Mouse (Mus musculus) liver, embryonic 14.5 days (tissue): ENCODE data around the gene Creb1. TPM values are rescaled to one million over a fixed set of nuclear protein-coding genes. Genes with fewer than 3 reads are reported as not detected.
"Not testable (repeated sequence)": the region's sequence is repeated elsewhere in the genome, so short reads cannot be mapped to it uniquely, and the experiment has no call there.

Source experiments
- ATAC-seq: fragments of 200-750 bp; cut with Nextera tagmentation; 2 replicates; pipeline ENCODE4 v1.8.0; 2017; ENCODE audit warnings: moderate number of reproducible peaks, mild to moderate bottlenecking, moderate library complexity; ENCODE audit not compliant: insufficient read depth
- DNase-seq, 3 experiments: peaks; one replicate each; pipeline ENCODE4 v3.0.0-alpha.2; 2012 to 2013; ENCODE audit warnings: low read depth in 3 of 3, low spot score in 3 of 3
- H3K27ac ChIP-seq: fragments of 300-500 bp; sonication (generic); 2 replicates; pipeline ENCODE4 v1.5.1; 2014; ENCODE audit warnings: moderate library complexity, mild to moderate bottlenecking, control low read depth, inconsistent platforms
- H3K27me3 ChIP-seq: fragments of 300-500 bp; sonication (generic); 2 replicates; pipeline ENCODE4 v1.6.1; 2014; ENCODE audit warnings: mild to moderate bottlenecking, low read length, moderate library complexity; ENCODE audit not compliant: control insufficient read depth, insufficient read depth
- H3K36me3 ChIP-seq: fragments of 300-500 bp; sonication (generic); replicated peaks from 2 replicates; pipeline ENCODE4 v1.6.1; 2014; ENCODE audit warnings: low read depth; ENCODE audit not compliant: control insufficient read depth, insufficient read depth
- H3K4me1 ChIP-seq, 2 experiments: fragments of 200-500 bp in 1 of 2; fragments of 300-500 bp in 1 of 2; sonication (generic) in 1 of 2; replicated peaks; 2 replicates each; pipeline ENCODE4 v1.6.1; 2012 to 2014; ENCODE audit warnings: antibody characterized with exemption in 1 of 2, inconsistent platforms in 1 of 2, low read length in 1 of 2; ENCODE audit not compliant: control insufficient read depth in 2 of 2, insufficient read depth in 2 of 2
- H3K4me2 ChIP-seq: fragments of 300-500 bp; sonication (generic); 2 replicates; pipeline ENCODE4 v1.6.1; 2014; ENCODE audit warnings: low read depth, mild to moderate bottlenecking, control low read depth, moderate library complexity
- H3K4me3 ChIP-seq, 2 experiments: fragments of 200-500 bp in 1 of 2; fragments of 300-500 bp in 1 of 2; sonication (generic) in 1 of 2; 2 replicates each; pipeline ENCODE4 v1.5.1; 2012 to 2014; ENCODE audit warnings: low read depth in 2 of 2, low read length in 2 of 2, mild to moderate bottlenecking in 2 of 2, control low read depth in 1 of 2, inconsistent platforms in 1 of 2, moderate library complexity in 1 of 2; ENCODE audit not compliant: insufficient read depth in 1 of 2
- H3K9ac ChIP-seq: fragments of 300-500 bp; sonication (generic); replicated peaks from 2 replicates; pipeline ENCODE4 v1.6.1; 2014; ENCODE audit warnings: mild to moderate bottlenecking, control low read depth, moderate library complexity
- H3K9me3 ChIP-seq: fragments of 300-500 bp; sonication (generic); 2 replicates; pipeline ENCODE4 v1.6.1; 2016; ENCODE audit warnings: low read length, mixed read lengths; ENCODE audit not compliant: control insufficient read depth
- CTCF ChIP-seq: IDR thresholded peaks from 2 replicates; pipeline ENCODE4 v1.5.1; 2016; ENCODE audit warnings: antibody characterized with exemption, low read depth, control low read depth
- EP300 ChIP-seq: IDR thresholded peaks from 2 replicates; pipeline ENCODE4 v1.6.1; 2016; ENCODE audit warnings: antibody characterized with exemption, low read depth
- WGBS: fragments of 180-500 bp; shearing (Covaris S2); extraction: QIAGEN DNeasy Blood & Tissue Kit; methylation state at CpG from one replicate; pipeline ENCODE4 v1.1.7; 2014; ENCODE audit not compliant: insufficient replicate concordance; 5-methylcytosine and 5-hydroxymethylcytosine counted together
- polyA plus RNA-seq, 2 experiments: library from polyadenylated mRNA; depleted of rRNA in 1 of 2; stranded (reverse) in 1 of 2; unstranded in 1 of 2; fragments of >200 nt; fragmentation: Nextera tagmentation in 1 of 2; extraction: Ambion mirVana in 1 of 2; gene quantifications; 2 replicates each; pipeline versions ENCODE4 v1.2.1 to v1.2.3; 2012 to 2014

Gene Creb1
- polyA plus RNA-seq, 2 experiments = 4.9 to 12.6 TPM

DNA sequence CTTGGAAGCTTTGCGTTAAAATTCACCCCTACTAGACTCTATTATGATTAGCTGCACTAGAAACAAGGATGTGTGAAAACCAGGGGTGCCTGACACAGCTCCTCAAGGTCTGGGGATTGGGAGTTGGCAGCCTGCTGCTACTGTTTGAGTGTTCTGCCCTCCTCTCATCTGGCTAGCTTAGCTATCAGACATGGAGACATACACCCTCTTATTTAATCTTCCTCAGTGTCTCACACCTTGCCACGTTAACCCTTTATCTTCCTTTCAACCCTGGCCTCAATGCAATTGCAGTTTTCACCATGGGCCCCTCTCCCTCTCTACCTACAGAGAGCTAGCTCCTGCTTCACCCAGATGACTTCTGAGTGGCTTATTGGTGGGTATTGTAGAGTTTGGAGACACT is 103.2 kb downstream of the Creb1 start:
- Histone ChIP-seq H3K4me3 (no peak overlapping the region), H3K27ac (no peak overlapping the region), H3K9ac (no peak overlapping the region), H3K9me3 (no peaks in the 10 kb centered on the region), H3K4me2 (no peak overlapping the region), H3K36me3 (no peaks in the 10 kb centered on the region), H3K4me1 (peaks cover 17 to 22% of the 10 kb centered on the region in 2 experiments), H3K27me3 (no peaks in the 10 kb centered on the region)
- TF ChIP-seq CTCF (no peak), EP300 (peak; percentile 18; the same call in 1 of the 2 replicates)
- 16% methylated on average over 2 of the region's 2 CpGs for WGBS
- ATAC-seq (0 out of 2 replicates have a peak, but pooled peaks have one; percentile 14), DNase-seq (no peak)

- peak; percentile 95 for ATAC-seq
- Histone ChIP-seq H3K9ac (no peak overlapping the region), H3K27ac (peak overlapping the region; percentile 74), H3K4me2 (peak overlapping the region; percentile 61), H3K4me1 (peaks cover 17 to 22% of the 10 kb centered on the region in 2 experiments), H3K36me3 (no peaks in the 10 kb centered on the region), H3K27me3 (no peaks in the 10 kb centered on the region), H3K4me3 (peak overlapping the region in 1 of 2 experiments; percentile 26; a peak in 3 of 4 replicates), H3K9me3 (no peaks in the 10 kb centered on the region)
- peak; percentile 64 to 72 (median 70) for DNase-seq
- TF ChIP-seq EP300 = peak; percentile 91
- no peak for TF ChIP-seq CTCF
- 13% methylated on average over 6 of the region's 6 CpGs for WGBS
These were observed 106.8 kb downstream of the Creb1 start for GRCm38 (mm10) chr1:64639279-64639678.

GRCm38 (mm10) chr1:64641069-64641468 is 108.6 kb downstream of the Creb1 start:
- TF ChIP-seq EP300 (no peak), CTCF (no peak)
- ATAC-seq = no peak
- no peaks in the 10 kb centered on the region for H3K36me3 ChIP-seq
- no peak overlapping the region for H3K4me3 ChIP-seq
- 78% methylated on average over 6 of the region's 6 CpGs for WGBS
- H3K9me3 ChIP-seq = no peaks in the 10 kb centered on the region
- no peak overlapping the region for H3K4me2 ChIP-seq
- no peak overlapping the region for H3K9ac ChIP-seq
- H3K27me3 ChIP-seq = no peaks in the 10 kb centered on the region
- peaks cover 11 to 17% of the 10 kb centered on the region in 2 experiments for H3K4me1 ChIP-seq
- no peak for DNase-seq
- no peak overlapping the region for H3K27ac ChIP-seq

DNA sequence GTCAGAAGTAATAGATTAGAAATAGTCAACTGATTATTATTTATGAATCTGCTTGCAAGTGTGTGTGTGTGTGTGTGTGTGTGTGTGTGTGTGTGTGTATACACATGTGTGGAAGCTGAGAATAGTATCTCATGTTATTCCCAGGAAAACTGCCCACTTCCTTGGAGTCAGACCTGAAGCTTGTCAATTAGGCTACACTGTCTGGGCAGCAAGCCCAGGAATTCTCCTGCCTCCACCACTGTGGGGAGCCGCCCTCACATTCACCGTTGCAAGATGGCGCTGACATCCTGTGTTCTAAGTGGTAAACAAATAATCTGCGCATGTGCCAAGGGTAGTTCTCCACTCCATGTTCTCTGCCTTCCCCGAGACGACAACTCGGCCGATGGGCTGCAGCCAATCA is 110.1 kb downstream of the Creb1 start:
- not testable (repeated sequence) for DNase-seq, H3K27ac ChIP-seq, H3K4me3 ChIP-seq, H3K36me3 ChIP-seq, H3K9me3 ChIP-seq, H3K4me2 ChIP-seq, ATAC-seq, H3K9ac ChIP-seq, H3K27me3 ChIP-seq
- WGBS = 81% methylated on average over 8 of the region's 8 CpGs
- H3K4me1 ChIP-seq = peaks cover 11 to 17% of the 10 kb centered on the region in 2 experiments

DNA sequence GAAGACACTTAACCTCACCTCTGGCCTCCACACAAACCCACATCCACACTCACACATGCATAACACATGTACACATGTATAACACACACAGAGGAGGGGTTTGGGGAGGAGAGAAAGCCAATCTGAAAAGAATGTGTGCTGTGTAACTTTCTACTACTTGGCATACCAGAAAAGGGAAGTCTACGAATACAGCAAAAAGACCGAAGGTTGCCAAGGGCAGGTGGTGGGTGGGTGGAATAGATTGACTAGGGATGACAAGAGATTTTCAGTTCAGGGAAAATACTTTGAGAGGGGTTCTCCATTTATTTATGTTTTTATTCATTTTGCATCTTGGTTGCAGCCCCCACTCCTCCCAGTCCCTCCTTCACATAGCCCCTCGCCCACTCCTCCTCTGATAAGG is 112.1 kb downstream of the Creb1 start:
- no peak overlapping the region for H3K4me3 ChIP-seq
- WGBS = 65% methylated on average over 3 of the region's 3 CpGs

More for the DNA sequence above, 112.1 kb downstream of the Creb1 start:
- DNase-seq (no peak), ATAC-seq (no peak)
- Histone ChIP-seq H3K9ac (no peak overlapping the region), H3K4me2 (no peak overlapping the region), H3K9me3 (no peaks in the 10 kb centered on the region), H3K27me3 (no peaks in the 10 kb centered on the region), H3K4me1 (peaks cover 0 to 4% of the 10 kb centered on the region in 2 experiments; a peak in 2 of 4 replicates), H3K27ac (no peak overlapping the region), H3K36me3 (no peaks in the 10 kb centered on the region)
- TF ChIP-seq EP300 = no peak
- TF ChIP-seq CTCF = no peak
